Mouse (Mus musculus) liver, postnatal 0 days (tissue): ENCODE data around the gene Klhl40. TPM values are rescaled to one million over a fixed set of nuclear protein-coding genes. Genes with fewer than 3 reads are reported as not detected.

ENCODE experiments used
- ATAC-seq: fragments of 200-750 bp; cut with Nextera tagmentation; 2 replicates; pipeline ENCODE4 v1.8.0; 2017; ENCODE audit warnings: mild to moderate bottlenecking, moderate library complexity
- DNase-seq: peaks from one replicate; pipeline ENCODE4 v3.0.0-alpha.2; 2016
- H3K27ac ChIP-seq: fragments of 300-500 bp; sonication (generic); 2 replicates; pipeline ENCODE4 v1.5.1; 2014; ENCODE audit warnings: antibody characterized with exemption, moderate library complexity, mild to moderate bottlenecking, low read depth
- H3K27me3 ChIP-seq: fragments of 300-500 bp; sonication (generic); 2 replicates; pipeline ENCODE4 v1.6.1; 2014; ENCODE audit warnings: low read length, control low read depth, mixed read lengths; ENCODE audit not compliant: insufficient read depth
- H3K36me3 ChIP-seq: fragments of 300-500 bp; sonication (generic); replicated peaks from 2 replicates; pipeline ENCODE4 v1.6.1; 2014; ENCODE audit warnings: mild to moderate bottlenecking, control low read depth, low read length, moderate library complexity, mixed read lengths; ENCODE audit not compliant: insufficient read depth
- H3K4me1 ChIP-seq: fragments of 300-500 bp; sonication (generic); 2 replicates; pipeline ENCODE4 v1.6.1; 2014; ENCODE audit warnings: antibody characterized with exemption, mild to moderate bottlenecking, control low read depth; ENCODE audit not compliant: insufficient read depth
- H3K4me2 ChIP-seq: fragments of 300-500 bp; sonication (generic); 2 replicates; pipeline ENCODE4 v1.6.1; 2014; ENCODE audit warnings: low read depth, mild to moderate bottlenecking, low read length, moderate library complexity, mixed read lengths
- H3K4me3 ChIP-seq: fragments of 300-500 bp; sonication (generic); 2 replicates; pipeline ENCODE4 v1.5.1; 2014; ENCODE audit warnings: low read depth, low read length
- H3K9ac ChIP-seq: fragments of 300-500 bp; sonication (generic); replicated peaks from 2 replicates; pipeline ENCODE4 v1.6.1; 2014; ENCODE audit warnings: mild to moderate bottlenecking, moderate library complexity
- H3K9me3 ChIP-seq: fragments of 300-500 bp; sonication (generic); 2 replicates; pipeline ENCODE4 v1.6.1; 2016; ENCODE audit warnings: mild to moderate bottlenecking, control low read depth, low read length, mixed read lengths
- CTCF ChIP-seq: sonication (generic); IDR thresholded peaks from 2 replicates; pipeline ENCODE4 v1.5.1; 2016; ENCODE audit warnings: antibody characterized with exemption, low read depth
- EP300 ChIP-seq: IDR thresholded peaks from 2 replicates; pipeline ENCODE4 v1.6.1; 2016; ENCODE audit warnings: antibody characterized with exemption, low read depth, mild to moderate bottlenecking
- WGBS: fragments of 180-500 bp; shearing (Covaris S2); extraction: QIAGEN DNeasy Blood & Tissue Kit; methylation state at CpG from one replicate; pipeline ENCODE4 v1.1.7; 2014; ENCODE audit not compliant: insufficient replicate concordance; 5-methylcytosine and 5-hydroxymethylcytosine counted together
- polyA plus RNA-seq: library from polyadenylated mRNA; unstranded; fragments of >200 nt; fragmentation: Nextera tagmentation; extraction: Ambion mirVana; gene quantifications from 2 replicates; pipeline ENCODE4 v1.2.1, GENCODE M21; 2015

The Klhl40 gene
- polyA plus RNA-seq, 1 experiment from 2014 or later, result 0.13 TPM

DNA sequence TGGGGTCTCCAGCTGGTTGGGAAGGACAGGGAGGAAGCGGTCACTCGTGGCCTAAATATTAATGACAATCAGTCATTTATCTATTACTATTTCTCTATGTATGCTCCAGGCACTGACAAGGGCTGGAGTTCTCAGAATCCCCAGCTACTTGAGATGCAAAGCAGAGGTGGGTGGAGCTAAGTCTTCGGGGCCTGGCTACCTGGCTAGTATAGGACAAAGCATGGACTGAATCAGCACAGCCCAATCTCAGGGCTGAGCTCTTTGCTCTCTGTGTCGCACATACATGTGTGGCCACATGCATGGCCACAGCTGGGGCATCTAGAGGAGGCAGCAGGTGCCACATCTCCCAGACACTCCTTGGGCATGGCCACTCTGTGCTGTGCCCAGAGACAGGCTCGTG lies 43.4 kb downstream of the Klhl40 start:
- H3K4me2 ChIP-seq, result no peak overlapping the region
- no peaks in the 10 kb centered on the region for H3K36me3 ChIP-seq
- no peaks in the 10 kb centered on the region for H3K9me3 ChIP-seq
- DNase-seq, result no peak
- no peak overlapping the region for H3K27ac ChIP-seq
- TF ChIP-seq CTCF (no peak), EP300 (no peak)
- WGBS, result 62% methylated on average over 5 of the region's 5 CpGs
- H3K27me3 ChIP-seq, result no peaks in the 10 kb centered on the region
- H3K4me1 ChIP-seq, result no peaks in the 10 kb centered on the region
- no peak overlapping the region for H3K4me3 ChIP-seq
- H3K9ac ChIP-seq, result no peak overlapping the region
- no peak for ATAC-seq

DNA sequence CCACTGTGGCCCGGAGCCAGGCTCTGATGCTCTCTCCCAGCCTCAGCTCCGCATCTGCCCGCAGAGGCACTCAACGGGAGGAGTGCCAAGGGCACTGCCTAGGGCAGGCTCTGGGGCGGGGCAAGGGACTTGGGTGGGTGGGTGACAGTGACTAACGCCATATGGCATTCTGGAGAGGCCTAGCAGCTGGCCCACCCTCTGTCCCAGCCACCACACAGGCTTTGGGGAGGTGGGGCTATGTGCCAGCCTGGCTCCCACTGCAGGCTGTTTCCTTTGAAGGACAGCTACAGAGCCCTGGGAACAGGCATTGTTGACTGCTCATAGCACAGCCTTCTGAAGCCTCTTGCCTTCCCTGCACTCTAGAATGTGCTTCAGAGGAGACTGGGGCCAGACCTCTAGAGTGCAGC lies 45.2 kb downstream of the Klhl40 start:
- Histone ChIP-seq H3K4me3 (no peak overlapping the region), H3K27me3 (no peaks in the 10 kb centered on the region), H3K4me2 (no peak overlapping the region), H3K9me3 (no peaks in the 10 kb centered on the region), H3K36me3 (no peaks in the 10 kb centered on the region), H3K27ac (no peak overlapping the region), H3K4me1 (no peaks in the 10 kb centered on the region), H3K9ac (no peak overlapping the region)
- DNase-seq (no peak), ATAC-seq (no peak)
- no peak for TF ChIP-seq EP300
- no peak for TF ChIP-seq CTCF
- WGBS, result 74% methylated on average over 6 of the region's 6 CpGs

DNA sequence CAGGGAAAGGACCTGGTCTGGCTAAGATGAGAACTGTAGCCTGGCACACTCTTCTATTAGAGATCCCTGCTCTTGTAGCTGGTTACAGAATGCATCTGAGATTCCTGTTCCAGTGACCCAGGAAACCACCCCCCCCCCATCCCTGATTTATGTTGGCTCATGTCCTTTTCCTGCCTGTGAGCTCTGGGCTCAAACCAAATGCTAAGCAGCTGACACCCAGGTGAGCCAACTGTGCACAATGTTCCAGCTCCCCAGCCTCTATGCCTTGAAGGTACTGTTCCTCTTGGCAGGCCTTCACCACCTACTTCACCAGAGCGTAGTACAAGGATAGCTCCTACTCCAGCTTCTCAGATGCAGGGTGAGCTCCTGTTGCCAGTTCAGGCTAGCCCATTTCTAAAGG lies 45.6 kb downstream of the Klhl40 start:
- Histone ChIP-seq H3K36me3 (no peaks in the 10 kb centered on the region), H3K9ac (no peak overlapping the region), H3K9me3 (no peaks in the 10 kb centered on the region), H3K27me3 (no peaks in the 10 kb centered on the region), H3K4me3 (no peak overlapping the region), H3K4me2 (no peak overlapping the region), H3K4me1 (no peaks in the 10 kb centered on the region), H3K27ac (no peak overlapping the region)
- no peak for ATAC-seq
- TF ChIP-seq EP300 (no peak), CTCF (no peak)
- WGBS, result 85% methylated on average over 1 of the region's 1 CpGs
- DNase-seq, result no peak

GRCm38 (mm10) chr9:121823991-121824390 lies 46.6 kb downstream of the Klhl40 start:
- no peak for ATAC-seq
- H3K27ac ChIP-seq, result no peak overlapping the region
- no peak for TF ChIP-seq EP300
- no peak for TF ChIP-seq CTCF
- no peaks in the 10 kb centered on the region for H3K4me1 ChIP-seq
- no peaks in the 10 kb centered on the region for H3K9me3 ChIP-seq
- H3K4me3 ChIP-seq, result no peak overlapping the region
- no peaks in the 10 kb centered on the region for H3K27me3 ChIP-seq
- H3K36me3 ChIP-seq, result no peaks in the 10 kb centered on the region
- 83% methylated on average over 7 of the region's 7 CpGs for WGBS
- no peak overlapping the region for H3K9ac ChIP-seq
- DNase-seq, result no peak
- no peak overlapping the region for H3K4me2 ChIP-seq

DNA sequence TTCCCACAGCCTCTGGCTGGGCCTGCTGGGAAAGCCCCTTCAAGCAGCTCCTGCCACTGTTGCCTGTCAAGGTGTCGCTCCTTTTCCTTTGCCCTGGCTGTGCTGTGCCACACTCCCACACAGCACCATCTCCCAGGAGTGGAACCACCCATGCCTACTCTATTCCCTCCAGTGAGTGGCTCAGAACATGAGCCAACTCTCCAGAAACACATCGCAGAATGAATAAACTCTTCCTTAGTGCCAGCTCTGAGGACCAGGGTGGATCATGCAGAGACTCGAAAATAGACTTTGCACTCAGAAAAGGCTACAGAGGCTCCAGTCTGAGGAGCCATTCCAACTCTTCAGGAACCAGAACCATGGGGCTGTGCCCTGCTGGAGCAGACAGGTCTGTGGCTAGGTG lies 48.9 kb downstream of the Klhl40 start:
- Histone ChIP-seq H3K4me1 (no peaks in the 10 kb centered on the region), H3K9ac (no peak overlapping the region), H3K9me3 (no peaks in the 10 kb centered on the region), H3K36me3 (no peaks in the 10 kb centered on the region), H3K27ac (no peak overlapping the region), H3K4me3 (no peak overlapping the region), H3K4me2 (no peak overlapping the region), H3K27me3 (no peaks in the 10 kb centered on the region)
- ATAC-seq, result no peak
- DNase-seq, result no peak
- 77% methylated on average over 3 of the region's 3 CpGs for WGBS
- no peak for TF ChIP-seq CTCF
- no peak for TF ChIP-seq EP300

DNA sequence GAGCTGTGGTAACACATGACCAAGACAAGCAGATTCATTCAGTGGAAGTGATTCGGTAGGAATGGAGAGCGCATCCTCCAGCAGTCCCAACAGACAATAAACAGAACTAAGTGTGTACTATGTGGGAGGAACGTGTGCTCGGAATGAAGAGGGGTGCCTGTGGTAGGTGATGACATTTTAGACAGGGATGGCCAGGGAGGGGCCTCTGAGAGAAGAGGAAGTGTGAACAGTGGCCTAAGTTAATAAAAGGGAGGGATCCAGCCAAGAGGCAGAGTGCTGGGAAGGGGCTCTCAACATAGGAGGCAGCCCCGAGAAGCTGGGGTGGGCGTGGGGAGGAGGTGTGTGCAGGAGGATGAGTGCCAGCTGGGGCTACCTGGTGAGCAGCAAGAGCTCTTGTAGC lies 50.9 kb downstream of the Klhl40 start:
- DNase-seq (no peak), ATAC-seq (no peak)
- no peaks in the 10 kb centered on the region for H3K36me3 ChIP-seq
- no peaks in the 10 kb centered on the region for H3K4me1 ChIP-seq
- no peaks in the 10 kb centered on the region for H3K27me3 ChIP-seq
- H3K4me2 ChIP-seq, result no peak overlapping the region
- 62% methylated on average over 6 of the region's 6 CpGs for WGBS
- no peak overlapping the region for H3K4me3 ChIP-seq
- H3K9ac ChIP-seq, result no peak overlapping the region
- H3K9me3 ChIP-seq, result no peaks in the 10 kb centered on the region
- TF ChIP-seq EP300 (no peak), CTCF (no peak)
- H3K27ac ChIP-seq, result no peak overlapping the region

DNA sequence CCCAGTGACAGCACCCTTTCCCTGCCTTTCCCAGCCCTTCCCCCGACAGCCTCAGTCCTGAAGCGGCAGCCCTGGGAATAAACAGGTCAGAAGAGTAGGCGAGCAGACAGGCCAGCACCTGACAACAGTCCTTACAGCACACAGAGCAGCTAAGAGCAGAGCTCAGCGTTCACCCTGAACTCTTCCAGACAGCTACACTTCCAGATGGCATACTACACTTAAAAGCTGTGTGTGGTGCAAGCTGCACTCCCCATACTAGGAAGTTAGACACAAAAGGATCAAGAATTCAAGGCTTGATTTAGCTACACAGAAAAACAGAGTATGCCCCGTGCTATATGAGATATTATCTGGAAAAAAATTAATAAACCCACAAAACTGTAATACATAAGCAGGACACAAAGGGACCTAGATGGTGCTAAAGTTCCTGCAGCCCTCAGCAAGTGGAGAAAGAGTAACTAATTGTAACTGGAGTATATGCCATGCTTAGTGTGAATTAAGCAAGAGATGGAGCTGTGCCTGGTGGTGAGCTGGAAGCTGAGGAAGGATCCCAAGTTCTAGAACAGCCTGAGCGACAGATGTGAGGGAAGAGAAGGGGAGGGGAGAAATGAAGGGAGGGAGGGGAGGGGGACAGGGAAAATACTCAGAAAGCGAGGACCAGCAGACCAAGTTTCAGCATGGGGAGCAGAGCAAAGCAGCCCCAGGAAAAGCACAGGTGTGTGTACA lies 52.0 kb downstream of the Klhl40 start:
- Histone ChIP-seq H3K27me3 (no peaks in the 10 kb centered on the region), H3K27ac (no peak overlapping the region), H3K9me3 (no peaks in the 10 kb centered on the region), H3K9ac (no peak overlapping the region), H3K4me1 (no peaks in the 10 kb centered on the region), H3K4me2 (no peak overlapping the region), H3K36me3 (no peaks in the 10 kb centered on the region), H3K4me3 (no peak overlapping the region)
- WGBS, result 58% methylated on average over 7 of the region's 7 CpGs
- DNase-seq, result no peak
- TF ChIP-seq CTCF, result no peak
- no peak for TF ChIP-seq EP300
- no peak for ATAC-seq
